Mouse (Mus musculus) stomach, postnatal 0 days (tissue): ENCODE data around the gene Ugt1a8.

ENCODE experiments used
- CTCF ChIP-seq: IDR thresholded peaks from 2 replicates; pipeline ENCODE4 v1.5.1; 2016; ENCODE audit warnings: antibody characterized with exemption, low read depth, mild to moderate bottlenecking, moderate library complexity
- EP300 ChIP-seq: optimal IDR thresholded peaks from 2 replicates; pipeline ENCODE3; 2016; ENCODE audit warnings: antibody characterized with exemption

GRCm38 (mm10) chr1:88246386-88246785 is 158.8 kb downstream of the Ugt1a8 start:
- TF ChIP-seq CTCF, result no peak
- no peak for TF ChIP-seq EP300
